Mouse (Mus musculus) megakaryocyte, embryonic 14.5 days (primary cell): ENCODE measurements around the gene Hoxd3.

Experiments
- FLI1 ChIP-seq: IDR thresholded peaks from 2 replicates; pipeline ENCODE4 v1.6.1; 2012; ENCODE audit warnings: low read length, inconsistent platforms, mixed read lengths
- GATA1 ChIP-seq: IDR thresholded peaks from 3 replicates; pipeline ENCODE4 v1.6.1; 2012; ENCODE audit warnings: mixed read lengths, low read length, inconsistent platforms, borderline replicate concordance

- TF ChIP-seq GATA1 (no peak), FLI1 (no peak)
These were observed 25.2 kb downstream of the Hoxd3 start for GRCm38 (mm10) chr2:74736688-74737577.
